Mouse (Mus musculus): ENCODE measurements around the gene Anxa6.
A peak's percentile ranks its signal among the peaks of the same experiment; 100 is the strongest.

Anxa6 gene

DNA sequence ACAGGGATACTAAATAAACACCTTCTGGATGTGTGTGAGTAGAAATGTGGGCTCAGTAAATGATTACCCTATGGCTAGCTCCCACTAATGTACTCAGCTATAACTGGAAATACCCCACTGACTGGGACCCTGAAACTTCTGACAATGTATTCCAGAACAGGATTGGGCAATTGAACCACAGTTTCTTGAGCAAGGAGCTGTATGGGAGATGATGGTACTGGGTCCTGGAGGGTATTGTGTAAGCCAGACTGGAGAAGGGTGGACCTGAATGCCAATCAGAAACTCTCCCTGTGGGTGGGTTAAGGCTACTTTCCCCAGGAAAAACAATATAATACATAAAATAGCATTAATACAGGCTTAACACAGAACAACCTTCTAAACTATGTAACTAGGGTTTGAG lies 43.3 kb downstream of the Anxa6 start:
- DNase-seq: no peak

DNA sequence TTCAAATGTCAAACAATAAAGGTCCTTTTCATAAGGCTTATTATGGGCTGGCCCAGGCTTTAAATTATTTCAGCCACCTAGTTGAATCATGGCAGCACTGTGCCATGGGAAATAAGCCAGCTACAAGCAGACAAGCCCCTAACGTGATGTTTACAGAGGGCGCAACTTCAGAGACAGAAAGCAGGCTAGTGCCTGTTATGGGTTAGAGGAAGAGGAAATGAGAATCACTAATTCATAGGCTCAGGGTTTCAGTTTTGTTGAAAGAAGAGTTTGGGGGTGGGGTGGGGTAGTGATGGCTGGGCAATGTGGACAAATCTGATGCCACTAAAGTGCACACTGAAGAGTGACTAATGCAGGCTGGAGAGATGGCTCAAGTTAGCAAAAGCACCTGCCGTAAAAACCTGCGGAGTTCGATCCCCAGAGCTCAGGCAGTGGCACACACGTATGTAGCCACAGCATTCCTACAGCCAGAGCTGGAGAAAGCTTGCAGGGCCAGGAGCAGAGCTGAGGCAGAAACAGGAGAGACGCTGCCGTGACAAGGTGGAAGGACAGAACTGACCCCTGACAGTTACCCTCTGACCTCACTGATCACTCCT lies 44.4 kb downstream of the Anxa6 start:
- DNase-seq: no peak

DNA sequence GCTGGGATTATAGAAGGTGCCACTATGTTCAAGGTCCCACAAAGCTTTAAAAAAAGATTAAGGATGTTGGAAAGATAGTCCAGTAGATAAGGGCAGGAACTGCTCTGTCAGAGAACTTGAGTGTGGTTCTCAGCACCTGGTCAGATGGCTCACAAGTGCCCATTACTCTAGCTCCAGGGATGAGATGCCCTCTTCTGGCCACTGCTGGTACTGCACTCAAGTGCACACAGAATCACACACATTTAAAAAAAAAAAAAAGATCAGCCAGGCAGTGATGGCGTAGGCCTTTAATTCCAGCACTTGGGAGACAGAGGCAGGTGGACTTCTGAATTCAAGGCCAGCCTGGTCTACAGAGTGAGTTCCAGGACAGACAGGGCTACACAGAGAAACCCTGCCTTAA lies 45.3 kb downstream of the Anxa6 start:
- DNase-seq: no peak

DNA sequence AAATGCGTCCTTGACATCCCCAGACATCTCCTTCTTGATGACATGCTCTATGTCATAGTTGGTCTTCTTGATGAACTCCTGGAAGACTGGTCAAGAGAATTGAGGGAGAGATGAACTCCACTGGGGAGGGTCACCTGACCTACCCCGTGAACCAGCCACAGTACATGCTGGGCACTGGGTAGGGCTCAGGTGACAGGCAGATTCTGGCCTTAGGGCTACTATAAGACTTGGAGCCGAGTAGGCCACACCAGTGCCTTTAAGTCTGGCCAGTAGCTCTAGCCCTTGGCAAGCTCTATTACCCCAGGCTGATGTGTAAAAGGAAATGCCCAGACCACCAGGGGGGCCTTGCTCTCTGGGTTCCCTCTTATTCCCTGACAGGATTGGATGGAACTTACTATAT lies 48.2 kb downstream of the Anxa6 start:
- no peak for DNase-seq

DNA sequence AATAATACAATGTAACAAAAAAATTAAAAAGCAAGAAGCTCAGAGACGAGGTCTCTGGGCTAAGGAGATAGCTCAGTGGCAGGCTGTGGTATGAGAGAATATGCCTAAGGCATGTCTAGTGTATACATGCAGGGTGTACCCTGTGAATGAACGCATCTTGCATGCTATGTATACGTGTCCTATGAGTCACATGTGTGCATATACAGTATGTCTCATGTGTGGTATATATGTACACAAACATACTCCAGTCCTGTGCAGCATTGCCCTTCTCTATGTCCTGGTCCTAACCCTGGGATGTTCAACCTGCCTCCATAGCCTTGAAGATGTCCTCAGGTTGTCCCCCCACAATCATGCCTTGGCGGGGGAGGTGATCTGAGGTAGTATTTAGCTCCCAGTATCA lies 48.7 kb downstream of the Anxa6 start:
- DNase-seq: no peak

DNA sequence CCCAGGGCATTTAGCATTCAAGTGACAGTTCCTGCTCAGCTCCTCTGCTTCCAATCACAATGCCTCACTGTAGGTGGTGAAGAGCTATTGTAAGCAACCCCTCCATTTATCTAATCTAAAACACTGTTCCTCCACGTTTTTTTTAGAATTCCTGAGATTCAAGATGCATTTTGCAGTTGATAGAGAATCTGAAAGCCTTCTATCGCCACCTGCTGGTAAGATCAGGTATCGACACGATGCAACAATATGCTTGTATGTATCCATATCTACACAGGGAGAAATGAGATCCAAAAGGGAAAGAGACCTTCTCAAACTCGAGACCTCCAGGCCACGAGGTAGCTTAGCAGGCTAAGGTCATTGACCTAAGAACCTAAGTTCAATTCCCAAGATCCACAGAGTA lies 49.2 kb downstream of the Anxa6 start:
- DNase-seq: peak; percentile 43

DNA sequence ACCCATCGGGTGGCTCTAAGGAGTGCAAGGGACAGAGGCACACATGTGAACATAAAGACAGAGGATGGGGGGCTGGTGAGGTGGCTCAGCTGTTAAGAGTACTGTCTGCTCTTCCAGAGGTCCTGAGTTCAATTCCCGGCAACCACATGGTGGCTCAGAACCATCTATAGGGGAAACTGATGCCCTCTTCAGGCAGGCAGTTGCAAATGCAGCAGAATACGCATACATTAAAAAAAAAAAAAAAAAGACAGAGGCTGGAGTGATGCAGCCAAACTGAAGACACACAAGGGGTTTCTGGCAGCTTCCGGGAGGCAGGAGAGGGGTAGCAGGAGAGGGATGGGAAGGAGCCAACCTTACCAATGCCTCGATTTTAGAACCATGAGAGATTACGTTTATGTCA lies 50.7 kb downstream of the Anxa6 start:
- no peak for DNase-seq

DNA sequence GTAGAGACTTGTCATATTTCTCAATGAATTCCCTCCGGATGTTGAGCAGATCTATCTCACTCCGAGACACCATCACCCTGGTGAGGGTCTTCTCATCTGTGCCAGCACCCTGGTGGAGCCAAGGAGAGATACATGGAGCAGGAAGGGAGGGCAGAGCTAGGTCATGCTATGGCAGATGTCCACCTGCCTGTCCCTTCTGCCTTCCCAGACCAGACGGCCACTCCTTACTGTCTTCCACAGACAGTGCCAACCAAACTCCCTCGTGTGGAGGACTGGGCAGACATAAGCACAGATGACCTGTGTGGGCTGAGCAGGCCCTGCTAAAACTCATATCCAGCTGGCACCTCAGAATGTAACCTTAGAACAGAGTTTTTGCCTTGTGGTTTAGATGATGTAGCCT lies 51.6 kb downstream of the Anxa6 start:
- DNase-seq: no peak

DNA sequence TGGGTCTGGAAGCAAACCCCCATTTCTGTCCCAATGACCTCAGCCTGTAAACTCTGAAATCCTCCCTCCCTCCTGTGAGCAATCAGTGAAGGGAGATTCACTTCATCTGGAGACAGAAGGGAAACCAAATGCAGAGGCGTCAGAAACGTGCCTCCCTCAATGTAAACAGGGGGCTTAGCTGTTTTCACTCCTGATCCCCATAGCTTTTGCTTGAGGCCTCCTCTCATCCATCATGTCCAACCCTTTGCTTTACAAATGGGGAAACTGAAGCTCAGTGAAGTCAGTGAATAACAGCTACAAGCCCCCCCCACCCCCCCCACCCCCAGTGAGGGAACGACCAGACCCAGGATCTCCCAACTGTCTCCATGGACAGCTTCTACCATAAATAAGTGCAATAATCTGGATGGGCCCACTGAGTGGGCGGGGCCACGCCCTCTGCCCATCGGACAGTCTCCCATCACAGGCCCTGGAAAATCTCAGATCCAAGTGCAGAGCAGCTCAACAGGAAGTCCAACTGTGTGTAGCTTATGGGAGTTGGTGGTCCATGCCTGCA lies 55.8 kb downstream of the Anxa6 start:
- DNase-seq: no peak

DNA sequence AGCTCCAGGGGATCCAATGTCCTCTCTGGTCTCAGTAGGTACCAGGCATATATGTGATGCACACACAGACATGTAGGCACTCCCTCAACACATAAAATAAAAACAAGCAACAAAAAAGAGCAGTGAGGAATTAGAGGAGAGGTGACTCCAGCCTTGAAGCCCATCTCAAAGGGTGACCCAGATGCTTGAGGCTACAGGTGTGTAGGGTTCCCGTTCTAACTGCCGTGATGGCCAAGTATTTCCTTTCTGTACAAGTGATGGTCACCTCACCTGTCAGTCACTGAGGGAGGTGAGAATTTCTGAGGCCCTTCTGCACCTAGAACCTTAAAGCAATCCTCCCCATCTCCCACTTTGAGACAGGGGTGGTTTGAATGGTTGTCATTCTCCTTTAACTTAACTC lies 56.9 kb downstream of the Anxa6 start:
- DNase-seq: no peak

DNA sequence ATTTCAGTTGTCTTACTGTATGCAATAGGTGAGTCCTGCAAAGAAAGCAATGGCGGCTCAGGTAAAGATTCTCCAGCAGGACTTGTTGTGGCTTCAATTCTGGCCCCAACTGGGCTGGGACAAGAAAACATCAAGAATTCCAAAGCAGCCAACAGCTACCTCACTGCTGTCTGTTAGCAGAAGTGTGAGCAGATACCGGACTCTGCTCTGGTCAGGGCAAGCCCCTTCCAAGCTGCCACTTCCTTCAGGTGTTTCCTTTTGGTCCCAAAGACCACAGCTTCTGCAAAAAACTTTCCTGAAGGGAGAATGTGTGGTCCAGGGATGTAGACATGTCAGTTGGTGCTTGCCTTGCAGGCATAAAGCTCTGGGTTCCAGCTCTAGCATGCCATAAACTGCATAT lies 57.5 kb downstream of the Anxa6 start:
- DNase-seq: no peak

DNA sequence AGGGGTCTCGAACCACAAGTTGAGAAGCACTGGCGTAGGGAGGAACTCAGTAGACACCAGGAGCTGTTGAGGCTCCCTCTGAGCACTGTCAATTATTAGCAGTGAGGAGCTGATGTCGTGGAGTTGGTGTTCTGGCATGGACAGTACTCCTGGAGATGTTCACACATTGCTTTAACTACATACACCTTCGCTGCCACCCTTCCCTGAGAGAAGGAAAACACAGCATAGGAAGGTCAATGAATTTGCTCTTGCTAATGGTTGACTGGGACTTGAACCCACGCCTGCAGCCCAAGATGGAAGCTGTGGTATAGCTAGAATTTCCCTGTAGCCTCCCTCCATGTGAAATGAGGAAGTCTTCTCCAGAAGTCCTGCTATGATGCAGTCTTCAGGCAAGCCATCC lies 57.9 kb downstream of the Anxa6 start:
- DNase-seq: no peak

DNA sequence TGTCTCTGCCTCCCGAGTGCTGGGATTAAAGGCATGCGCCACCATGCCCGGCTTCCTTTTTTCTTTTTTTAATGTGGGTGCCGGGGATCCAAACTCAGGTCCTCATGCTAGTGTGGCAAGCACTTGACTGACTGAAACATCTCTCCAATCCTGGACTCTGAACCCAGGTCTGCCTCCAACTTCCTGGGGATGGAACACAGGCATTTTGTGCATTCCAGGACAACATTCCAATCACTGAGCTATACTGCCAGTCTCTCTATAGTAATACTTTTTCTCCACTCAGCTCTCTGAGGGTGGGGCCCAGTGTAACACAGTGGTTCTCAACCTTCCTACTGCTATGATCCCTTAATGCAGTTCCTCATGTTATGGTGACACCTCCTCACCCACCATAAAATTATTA lies 58.6 kb downstream of the Anxa6 start:
- no peak for DNase-seq

DNA sequence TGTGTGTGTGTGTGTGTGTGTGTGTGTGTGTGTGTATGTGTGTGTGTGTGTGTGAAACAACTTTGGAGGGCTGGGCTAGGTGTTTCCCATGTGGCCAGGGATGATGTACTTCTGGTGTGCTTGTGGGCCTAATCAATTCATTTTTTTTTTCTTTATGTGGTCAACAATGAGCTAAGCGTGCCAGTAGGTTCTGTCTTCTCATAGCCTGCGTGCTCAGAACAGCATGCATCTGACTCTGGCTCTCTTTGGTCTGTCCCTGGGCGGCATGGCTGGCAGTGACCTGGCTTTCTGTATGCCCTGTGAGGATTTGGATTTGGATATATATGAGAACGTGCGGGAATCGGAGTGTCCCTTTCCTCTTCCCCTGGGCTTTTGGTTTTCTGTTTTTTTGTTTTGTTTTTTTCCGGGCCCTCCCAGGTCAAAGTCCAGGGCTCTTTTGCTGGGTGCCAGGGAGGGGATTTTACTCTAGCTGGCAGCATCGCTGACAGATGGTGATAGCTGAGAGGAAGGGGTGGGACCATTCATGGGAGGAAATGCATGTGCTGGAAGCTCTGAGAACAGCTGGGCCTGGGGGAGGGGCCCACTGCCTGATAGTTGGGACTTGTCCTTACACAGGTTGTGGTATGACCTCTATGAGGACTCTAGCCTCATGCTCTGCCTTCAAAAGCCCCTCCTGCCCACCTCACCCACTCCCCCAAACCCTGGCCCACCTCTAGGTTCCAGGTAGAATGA lies 59.6 kb downstream of the Anxa6 start:
- peak; percentile 65 for DNase-seq

DNA sequence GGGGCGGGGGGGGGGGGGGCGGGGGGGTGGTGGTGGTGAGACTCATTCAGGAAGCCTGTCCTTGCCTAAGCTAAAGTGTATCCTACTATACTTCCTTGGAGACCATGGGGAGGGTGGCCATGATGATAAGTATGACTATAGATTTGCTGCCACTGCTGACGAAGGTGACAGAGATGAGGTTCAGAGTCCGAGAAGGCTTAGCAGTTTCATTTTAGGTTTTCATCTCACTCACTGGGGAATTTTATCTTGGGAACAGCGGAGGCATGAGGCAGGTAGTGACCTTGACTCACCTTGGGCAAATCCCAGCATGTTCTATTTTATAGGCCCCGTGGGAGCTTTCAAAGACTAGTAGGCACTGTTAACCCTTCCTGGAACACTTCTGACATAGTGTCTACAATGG lies 60.5 kb downstream of the Anxa6 start:
- no peak for DNase-seq

DNA sequence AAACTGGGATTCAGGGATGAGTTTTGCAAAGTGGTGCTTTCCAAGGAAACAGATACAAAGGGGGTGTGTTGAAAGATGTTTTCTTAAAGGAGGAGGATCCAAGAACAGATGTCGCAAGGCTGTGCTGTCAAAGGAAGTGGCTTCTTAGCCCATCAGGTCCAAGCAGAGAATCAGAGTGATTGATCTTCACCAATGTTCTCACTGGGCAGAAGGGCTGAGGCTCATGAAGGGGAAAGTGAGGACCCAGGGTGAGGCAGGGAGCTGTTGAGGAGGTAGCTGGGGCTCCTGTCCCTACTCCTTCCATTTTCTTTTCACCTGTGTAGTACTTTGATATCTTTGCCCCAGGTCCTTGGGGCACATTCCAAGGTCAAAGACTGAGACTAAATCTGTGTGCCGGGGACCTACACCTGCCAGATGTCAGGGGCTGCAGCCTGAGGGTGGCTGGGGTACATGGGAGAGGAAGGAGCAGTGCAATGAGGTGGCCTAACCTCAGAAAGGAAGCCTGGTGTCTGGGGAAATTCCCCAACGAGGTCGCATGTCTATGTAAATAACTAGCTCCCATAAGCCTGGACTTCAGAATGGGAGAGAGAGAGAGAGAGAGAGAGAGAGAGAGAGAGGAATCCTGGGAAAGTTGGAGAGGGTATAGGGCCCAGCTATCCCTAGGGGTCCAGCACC lies 61.1 kb downstream of the Anxa6 start:
- DNase-seq: no peak

DNA sequence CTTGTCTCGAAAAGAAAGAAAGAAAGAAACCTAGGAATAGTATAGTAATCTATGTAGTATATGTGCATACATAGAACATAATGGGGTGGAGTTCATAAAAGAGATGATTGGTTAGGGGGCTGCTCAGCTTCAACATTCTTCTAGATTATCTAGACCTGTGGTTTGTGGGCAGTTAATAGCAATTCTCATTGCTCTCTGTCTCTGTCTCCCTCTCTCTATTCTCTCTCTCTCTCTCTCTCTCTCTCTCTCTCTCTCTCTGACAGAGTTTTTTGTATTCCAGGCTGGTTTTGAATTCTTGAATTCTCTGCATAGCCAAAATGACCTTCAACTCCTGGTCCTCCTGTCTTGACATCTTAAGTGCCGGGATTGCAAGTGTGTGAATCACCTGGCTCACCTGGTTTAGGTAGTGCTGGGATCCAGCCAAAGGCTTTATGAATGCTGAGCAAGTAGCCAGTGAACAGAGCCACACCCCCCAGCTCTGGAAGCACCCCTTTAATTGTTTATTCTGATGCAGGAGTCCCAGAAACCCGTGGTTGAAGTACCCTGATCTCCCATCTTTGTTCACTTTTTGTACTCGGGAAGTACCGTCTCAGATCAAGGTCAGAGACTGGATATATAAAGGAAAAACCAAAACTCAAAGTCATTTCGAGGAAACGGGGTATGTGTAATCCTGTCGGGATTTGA lies 61.7 kb downstream of the Anxa6 start:
- DNase-seq: no peak

DNA sequence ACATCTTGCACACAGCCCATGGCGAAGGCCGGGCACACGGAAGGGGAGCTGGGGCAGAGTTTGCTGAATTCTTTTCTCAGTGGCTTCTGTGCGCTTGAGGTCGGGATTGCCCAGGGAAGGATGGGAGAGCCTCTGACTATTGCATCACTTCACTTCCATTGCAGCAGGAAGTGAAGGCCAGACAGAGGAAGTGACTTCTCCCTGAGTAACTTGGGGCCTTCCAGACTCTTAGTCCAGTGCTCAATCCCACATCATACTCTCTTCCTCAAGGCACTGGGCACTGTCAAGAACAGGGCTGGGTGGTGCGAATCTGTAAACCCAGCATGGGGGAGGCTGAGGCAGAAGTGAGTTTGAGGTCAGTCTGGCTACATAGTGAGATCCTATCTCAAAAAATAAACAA lies 68.0 kb downstream of the Anxa6 start:
- no peak for DNase-seq

DNA sequence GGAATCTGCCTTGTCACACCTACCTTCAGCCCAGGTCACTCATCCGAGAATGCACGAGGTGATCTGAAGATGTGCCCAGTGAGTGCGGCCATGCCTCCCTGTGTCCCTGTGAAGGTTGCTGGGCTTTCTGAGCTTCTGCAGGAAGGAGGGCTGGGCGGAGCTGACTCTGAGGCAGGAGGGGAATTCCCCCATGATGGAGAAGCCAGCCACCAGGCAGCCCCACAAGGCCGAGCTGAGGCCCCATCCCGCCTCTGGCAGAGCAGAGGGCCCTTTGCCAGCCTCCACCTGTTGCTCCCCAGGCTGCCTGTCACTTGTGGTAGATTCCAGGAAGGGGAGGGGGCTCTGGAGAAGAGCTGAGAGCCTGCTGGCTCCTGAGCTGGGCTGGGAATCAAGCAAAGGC lies 70.4 kb downstream of the Anxa6 start, which contains the start of gene Tnip1:
Tnip1 (minus strand) TSS at position 108 of the 400 bp plus-strand sequence.
- DNase-seq: no peak

DNA sequence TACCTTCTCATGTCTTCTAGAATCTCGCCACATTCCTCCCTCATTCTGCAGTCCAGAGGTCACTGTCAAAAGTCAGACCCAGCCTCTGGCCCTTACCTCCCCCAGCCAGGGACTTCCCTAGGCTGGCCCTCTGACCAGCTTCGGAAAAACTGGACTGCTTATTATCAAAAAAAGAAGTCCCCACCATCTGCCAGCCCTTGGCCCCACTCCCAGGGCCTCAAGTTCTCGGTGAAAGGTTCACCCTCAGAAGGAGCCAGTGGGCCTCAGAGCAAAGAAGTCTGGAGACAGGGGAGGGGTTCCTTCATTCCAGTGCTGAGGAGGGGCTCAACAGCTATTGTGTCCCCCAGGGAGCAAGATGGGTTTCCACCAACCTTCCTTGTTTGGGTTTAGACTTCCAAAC lies 71.3 kb downstream of the Anxa6 start:
- no peak for DNase-seq

DNA sequence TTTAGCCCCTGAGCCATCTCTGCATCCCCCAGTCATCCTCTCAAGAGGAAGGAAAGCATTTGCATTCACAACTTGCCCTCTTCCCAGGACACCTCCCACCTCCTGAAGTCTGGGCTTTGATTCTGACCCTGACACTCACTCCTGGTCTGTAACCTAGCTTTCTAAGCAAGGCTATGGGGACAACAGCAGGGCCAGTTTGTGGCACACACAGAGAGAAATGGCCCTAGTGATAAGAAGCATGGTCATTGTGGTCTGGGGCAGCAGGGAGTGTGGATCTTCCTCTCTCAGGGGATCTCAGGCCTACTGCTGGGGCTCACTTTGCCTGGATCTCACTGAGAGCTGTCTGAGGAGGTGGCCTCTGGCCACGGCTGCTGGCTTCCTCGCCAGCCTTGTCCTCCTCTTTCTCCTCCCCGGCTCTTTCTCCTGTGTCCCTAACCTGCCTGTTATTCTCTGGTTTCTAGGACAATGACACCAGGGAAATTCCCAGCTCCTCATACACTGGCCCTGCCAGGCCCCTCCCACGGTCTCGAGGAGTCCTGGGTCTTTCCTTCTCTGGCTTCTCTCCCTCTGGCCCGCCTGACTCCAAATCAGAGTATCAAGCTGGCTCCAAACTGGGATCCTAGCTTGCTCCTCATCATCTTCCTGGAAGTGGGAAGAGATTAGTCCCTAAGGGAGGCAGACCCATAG lies 71.9 kb downstream of the Anxa6 start:
- DNase-seq: no peak

DNA sequence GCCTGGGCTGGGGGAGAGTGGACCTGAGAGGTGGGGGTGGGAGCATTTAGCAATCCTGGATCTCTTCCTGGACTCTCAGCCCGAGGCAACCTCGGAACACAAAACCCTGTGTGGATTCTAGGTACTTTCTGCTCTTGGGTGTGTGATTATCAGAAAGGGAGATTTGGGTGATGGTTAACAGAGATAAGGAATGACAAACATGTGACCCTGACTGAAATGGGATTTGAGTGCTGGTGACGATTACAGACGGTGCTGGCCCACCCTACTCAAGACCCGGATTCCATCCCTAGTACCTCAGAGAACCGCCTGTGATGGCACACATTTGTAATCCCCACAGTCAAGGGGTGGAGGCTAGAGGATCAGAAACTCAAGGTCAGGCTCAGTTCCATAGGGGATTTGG lies 73.0 kb downstream of the Anxa6 start:
- no peak for DNase-seq

DNA sequence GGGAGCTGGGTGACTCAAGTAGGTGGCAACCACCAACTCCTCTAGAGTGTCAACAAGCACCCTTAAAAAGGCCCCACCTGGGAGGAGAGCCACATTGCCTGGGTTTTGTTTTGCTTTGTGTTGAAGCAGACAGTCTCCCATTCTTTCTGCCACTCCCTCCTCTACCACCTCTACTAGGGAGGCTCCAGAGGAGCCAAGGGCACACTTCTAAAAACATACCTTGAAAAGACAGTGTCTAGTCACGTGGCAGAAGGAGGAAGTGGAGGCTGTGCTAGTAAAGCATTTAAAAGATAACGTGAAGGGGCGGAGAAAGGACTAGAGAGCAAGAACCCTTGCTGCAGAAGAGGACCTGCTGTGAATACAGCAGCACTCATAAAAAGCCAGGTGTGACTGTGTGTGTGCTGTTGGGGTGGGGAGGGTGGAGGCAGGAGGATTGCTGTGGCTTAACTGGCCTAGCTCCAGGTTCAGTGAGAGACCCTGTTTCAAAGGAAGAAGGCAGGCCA lies 74.6 kb downstream of the Anxa6 start:
- no peak for DNase-seq

Data from kidney, adult 11 months (tissue).